24 mouse cellular contexts compared by ENCODE assay signal in genomic region chr1:165652507-165652906, GRCm38 (mm10). TPM values are rescaled to one million over a fixed set of nuclear protein-coding genes. Genes with fewer than 3 reads are reported as not detected.
DNase-seq lines count a peak whose midpoint lies in the region; ATAC-seq and TF ChIP-seq lines count a peak whose summit lies in the region.
"Had no signal": no experiment of that assay in that cellular context is flagged by ENCODE, and none has a peak within 500 bp of the region (broad histone marks: within the 10 kb centered on the region; RNA-seq: fewer than 3 reads in every experiment).

No protein-coding gene starts in this region.

- whole genome bisulfite sequencing in heart, embryonic 10.5 days, result 60% methylated on average over 2 of the region's 2 CpGs
- WGBS in heart, postnatal 0 days, result 70% methylated on average over 2 of the region's 2 CpGs
- 86% methylated on average over 2 of the region's 2 CpGs for WGBS in spleen, adult 2 months

- TF ChIP-seq EP300 in heart, postnatal 0 days (IDR thresholded peaks at IDR 0.05; ENCODE audit: low read depth), result no peak

- no peak for TF ChIP-seq POLR2A in spleen, adult 2 months (IDR thresholded peaks at IDR 0.05; ENCODE audit: low read depth, low read length)

- H3K9me3 ChIP-seq in heart, embryonic 10.5 days, result no peaks in the 10 kb centered on the region
- H3K9me3 ChIP-seq in heart, postnatal 0 days (replicated peaks; ENCODE audit: control insufficient read depth, low read length), result no peaks in the 10 kb centered on the region
- H3K9me3 ChIP-seq: embryonic facial prominence, embryonic 10.5 days; forebrain, embryonic 15.5 days; limb, embryonic 10.5 days had no signal

- no peaks in the 10 kb centered on the region for H3K27me3 ChIP-seq in heart, embryonic 10.5 days (ENCODE audit: insufficient read depth, poor library complexity, severe bottlenecking)
- no peaks in the 10 kb centered on the region for H3K27me3 ChIP-seq in heart, postnatal 0 days (ENCODE audit: control insufficient read depth, insufficient read depth, low read length)
- H3K27me3 ChIP-seq in spleen, adult 2 months (ENCODE audit: control insufficient read depth, insufficient read depth, low read length), result no peaks in the 10 kb centered on the region
- H3K27me3 ChIP-seq: forebrain, embryonic 15.5 days had no signal

- no peak for DNase-seq in heart, embryonic 10.5 days (ENCODE audit: low spot score)
- no peak for DNase-seq in heart, postnatal 25 days (ENCODE audit: low spot score)
- no peak for DNase-seq in heart, postnatal 0 days (ENCODE audit: low spot score)
- no peak for DNase-seq in heart, postnatal 4 days
- DNase-seq in spleen, adult 2 months (ENCODE audit: low read depth in 1 of 2, low spot score in 2 of 2), result no peak
- no peak for DNase-seq in spleen, postnatal 14 days (ENCODE audit: low spot score in 2 of 2)
- DNase-seq in thymus, postnatal 14 days, result no peak
- DNase-seq: cerebellum, adult 11-12 months; cerebellum, postnatal 10 days; gastrocnemius, postnatal 14 days; heart, adult 11 months; kidney, adult 18-20 months; liver; lung, postnatal 10 days; thymus, adult 2 months had no signal

- peak overlapping the region; percentile 13; the same call in 1 of the 2 replicates for H3K27ac ChIP-seq in heart, embryonic 10.5 days
- H3K27ac ChIP-seq in heart, postnatal 0 days (ENCODE audit: low read depth), result peak overlapping the region; percentile 57
- H3K27ac ChIP-seq in spleen, adult 2 months (ENCODE audit: insufficient read depth, low read length), result 0 out of 2 replicates have a peak overlapping the region, but pooled peaks have one; percentile 15
- H3K27ac ChIP-seq: embryonic facial prominence, embryonic 10.5 days; forebrain, embryonic 15.5 days; hindbrain, postnatal 0 days; layer of hippocampus, adult 2 months; limb, embryonic 10.5 days; stomach, postnatal 0 days had no signal

- peaks cover 38% of the 10 kb centered on the region for H3K4me1 ChIP-seq in heart, embryonic 10.5 days
- H3K4me1 ChIP-seq in heart, postnatal 0 days (ENCODE audit: control insufficient read depth, insufficient read depth), result peaks cover 6% of the 10 kb centered on the region; the same call in 1 of the 2 replicates
- peaks cover 3% of the 10 kb centered on the region; the same call in 1 of the 2 replicates for H3K4me1 ChIP-seq in spleen, adult 2 months (ENCODE audit: control insufficient read depth, insufficient read depth, insufficient read length)
- H3K4me1 ChIP-seq: forebrain, embryonic 15.5 days had no signal

- intact Hi-C loops in heart, postnatal 25 days (cut with DNase I), result no loop called here

- no peak overlapping the region for H3K4me2 ChIP-seq in heart, postnatal 0 days (ENCODE audit: low read depth, low read length)
- H3K4me2 ChIP-seq: forebrain, embryonic 15.5 days; midbrain, embryonic 11.5 days had no signal

- ATAC-seq in heart, postnatal 0 days (ENCODE audit: insufficient read depth, low read depth), result no peak
- no peak for ATAC-seq in cerebellum, adult (ENCODE audit: insufficient number of reproducible peaks, low FRiP score, low TSS enrichment)
- ATAC-seq: CD4-positive, CD25-positive, alpha-beta regulatory T cell, adult 4 months; forebrain, embryonic 15.5 days; hindbrain, postnatal 0 days had no signal

- H3K4me3 ChIP-seq in heart, embryonic 10.5 days, result no peak overlapping the region
- H3K4me3 ChIP-seq in heart, postnatal 0 days (ENCODE audit: low read depth, low read length), result no peak overlapping the region
- H3K4me3 ChIP-seq in spleen, adult 2 months (ENCODE audit: extremely low read depth, insufficient read depth, insufficient read length), result no peak overlapping the region
- H3K4me3 ChIP-seq: embryonic facial prominence, embryonic 10.5 days; forebrain, embryonic 15.5 days; layer of hippocampus, adult 2 months; limb, embryonic 10.5 days had no signal

- H3K9ac ChIP-seq in heart, postnatal 0 days (replicated peaks; ENCODE audit: low read depth, low read length), result no peak overlapping the region
- H3K9ac ChIP-seq: forebrain, embryonic 15.5 days had no signal

- TF ChIP-seq CTCF in heart, postnatal 0 days (IDR thresholded peaks at IDR 0.05; ENCODE audit: low read depth), result no peak
- TF ChIP-seq CTCF in spleen, adult 2 months (IDR thresholded peaks at IDR 0.05; ENCODE audit: extremely low read depth, insufficient read depth, insufficient read length, insufficient replicate concordance), result no peak

- H3K36me3 ChIP-seq in heart, embryonic 10.5 days, result peaks cover 92% of the 10 kb centered on the region
- peaks cover 88% of the 10 kb centered on the region for H3K36me3 ChIP-seq in heart, postnatal 0 days (replicated peaks; ENCODE audit: control insufficient read depth, insufficient read depth, low read length)
- H3K36me3 ChIP-seq in spleen, adult 2 months (ENCODE audit: control insufficient read depth, insufficient read depth, low read length), result peaks cover 57% of the 10 kb centered on the region
- H3K36me3 ChIP-seq: embryonic facial prominence, embryonic 10.5 days; forebrain, embryonic 15.5 days had no signal

RNA-seq across cellular contexts. Expression of gene Mpzl1, which starts 18.2 kb away (rescaled TPM):
- polyA plus RNA-seq in heart, embryonic 10.5 days (2016; fragmentation: Nextera tagmentation; extraction: Ambion mirVana), result 138 and 170 TPM in 2 replicates
- 10 to 100 TPM; 20.8 to 20.9 TPM for total RNA-seq in heart, postnatal 25 days (2021)
- total RNA-seq in heart, postnatal 0 days (2014; rRNA removed; ENCODE audit: low replicate concordance), result 16.6 and 17.9 TPM in 2 replicates
- 57.1 and 57.5 TPM in 2 replicates for polyA plus RNA-seq in heart, postnatal 0 days (2015; fragmentation: Nextera tagmentation; extraction: Ambion mirVana)
- total RNA-seq in heart, postnatal 4 days (2021), result 10 to 100 TPM; 65.0 to 65.2 TPM
- polyA plus RNA-seq in spleen, adult 2 months (2012; rRNA removed), result 15.3 and 15.9 TPM in 2 replicates

RNA-seq across cellular contexts. Expression of gene Rcsd1, which starts 57.0 kb away (rescaled TPM):
- polyA plus RNA-seq in heart, embryonic 10.5 days (2016; fragmentation: Nextera tagmentation; extraction: Ambion mirVana), result 100 and 130 TPM in 2 replicates
- 10 to 100 TPM; 79.6 to 81.5 TPM for total RNA-seq in heart, postnatal 25 days (2021)
- 88.6 and 94.0 TPM in 2 replicates for total RNA-seq in heart, postnatal 0 days (2014; rRNA removed; ENCODE audit: low replicate concordance)
- polyA plus RNA-seq in heart, postnatal 0 days (2015; fragmentation: Nextera tagmentation; extraction: Ambion mirVana), result 103 and 116 TPM in 2 replicates
- 100 to 1,000 TPM; 107 to 115 TPM for total RNA-seq in heart, postnatal 4 days (2021)
- polyA plus RNA-seq in spleen, adult 2 months (2012; rRNA removed), result 68.3 and 73.9 TPM in 2 replicates
